Mouse (Mus musculus) ES-Bruce4 (cell line): ENCODE measurements around the gene Tnfsf15. TPM values are rescaled to one million over a fixed set of nuclear protein-coding genes. Genes with fewer than 3 reads are reported as not detected.

Source experiments
- H3K27ac ChIP-seq: 2 replicates; pipeline ENCODE4 v1.5.1; 2012; ENCODE audit warnings: low read length, inconsistent platforms; ENCODE audit not compliant: insufficient read depth
- H3K27me3 ChIP-seq: 2 replicates; pipeline ENCODE4 v1.6.1; 2012; ENCODE audit warnings: mild to moderate bottlenecking, low read length, inconsistent platforms; ENCODE audit not compliant: control insufficient read depth, poor library complexity, insufficient read depth, severe bottlenecking
- H3K36me3 ChIP-seq: 2 replicates; pipeline ENCODE4 v1.6.1; 2012; ENCODE audit warnings: inconsistent platforms, mild to moderate bottlenecking, low read length, moderate library complexity; ENCODE audit not compliant: control insufficient read depth, poor library complexity, insufficient read depth, severe bottlenecking
- H3K4me1 ChIP-seq: one replicate; pipeline ENCODE4 v1.8.1; 2011; ENCODE audit warnings: low read length; ENCODE audit not compliant: control insufficient read depth, insufficient read depth
- H3K4me3 ChIP-seq: 2 replicates; pipeline ENCODE4 v1.5.1; 2011; ENCODE audit warnings: low read depth, mild to moderate bottlenecking, low read length
- H3K9ac ChIP-seq: 2 replicates; pipeline ENCODE4 v1.6.1; 2012; ENCODE audit warnings: low read depth, mild to moderate bottlenecking, inconsistent platforms; ENCODE audit not compliant: poor library complexity, severe bottlenecking
- H3K9me3 ChIP-seq: replicated peaks from 2 replicates; pipeline ENCODE4 v1.6.1; 2012; ENCODE audit warnings: mild to moderate bottlenecking, low read length, inconsistent platforms; ENCODE audit not compliant: control insufficient read depth, poor library complexity, insufficient read depth, severe bottlenecking
- CTCF ChIP-seq: IDR thresholded peaks from one replicate; pipeline ENCODE4 v1.8.1; 2011; ENCODE audit warnings: low read depth, low read length
- EP300 ChIP-seq: IDR thresholded peaks from 2 replicates; pipeline ENCODE4 v1.6.1; 2011; ENCODE audit warnings: low read depth, low read length; ENCODE audit not compliant: insufficient read depth
- POLR2A ChIP-seq: IDR thresholded peaks from one replicate; pipeline ENCODE4 v1.8.1; 2011; ENCODE audit warnings: low read length; ENCODE audit not compliant: insufficient read depth
- polyA plus RNA-seq: library from polyadenylated mRNA; stranded (reverse); fragments of >200 nt; gene quantifications from 2 replicates; pipeline ENCODE4 v1.2.4, GENCODE M21; 2011; ENCODE audit warnings: low read depth; ENCODE audit not compliant: missing spikeins, insufficient read depth, insufficient read length

The Tnfsf15 gene
- 0.20 and 0.24 TPM in 2 replicates for polyA plus RNA-seq

- H3K9me3 ChIP-seq = no peaks in the 10 kb centered on the region
- no peak for TF ChIP-seq EP300
- TF ChIP-seq CTCF = no peak
- no peak for TF ChIP-seq POLR2A
- no peaks in the 10 kb centered on the region for H3K27me3 ChIP-seq
- H3K4me3 ChIP-seq = no peak within 1 kb of the TSS
- H3K36me3 ChIP-seq = no peaks in the 10 kb centered on the region
- no peak within 1 kb of the TSS for H3K27ac ChIP-seq
- H3K9ac ChIP-seq = no peak within 1 kb of the TSS
- H3K4me1 ChIP-seq = no peaks in the 10 kb centered on the region
Observed at GRCm38 (mm10) chr4:63744693-63745171, at the start of gene Tnfsf15. Gene Tnfsf15 (minus strand): TSS chr4:63745113.

- Histone ChIP-seq H3K27me3 (no peaks in the 10 kb centered on the region), H3K27ac (no peak overlapping the region), H3K4me1 (no peaks in the 10 kb centered on the region), H3K9me3 (no peaks in the 10 kb centered on the region), H3K9ac (no peak overlapping the region), H3K4me3 (no peak overlapping the region), H3K36me3 (no peaks in the 10 kb centered on the region)
- TF ChIP-seq CTCF = no peak
Observed at GRCm38 (mm10) chr4:63792328-63792727, 47.4 kb upstream of the Tnfsf15 start.

- no peaks in the 10 kb centered on the region for H3K4me1 ChIP-seq
- TF ChIP-seq CTCF (no peak), POLR2A (no peak), EP300 (no peak)
- H3K36me3 ChIP-seq = no peaks in the 10 kb centered on the region
- no peaks in the 10 kb centered on the region for H3K27me3 ChIP-seq
- H3K9me3 ChIP-seq = no peaks in the 10 kb centered on the region
- H3K27ac ChIP-seq = no peak overlapping the region
- H3K4me3 ChIP-seq = no peak overlapping the region
- no peak overlapping the region for H3K9ac ChIP-seq
Observed at GRCm38 (mm10) chr4:63785466-63785865, 40.6 kb upstream of the Tnfsf15 start.

GRCm38 (mm10) chr4:63783826-63784225, 38.9 kb upstream of the Tnfsf15 start:
- H3K27ac ChIP-seq = no peak overlapping the region
- no peaks in the 10 kb centered on the region for H3K27me3 ChIP-seq
- H3K9me3 ChIP-seq = no peaks in the 10 kb centered on the region
- no peaks in the 10 kb centered on the region for H3K36me3 ChIP-seq
- TF ChIP-seq EP300 = no peak
- no peak for TF ChIP-seq CTCF
- TF ChIP-seq POLR2A = no peak
- no peaks in the 10 kb centered on the region for H3K4me1 ChIP-seq
- H3K4me3 ChIP-seq = no peak overlapping the region
- no peak overlapping the region for H3K9ac ChIP-seq

DNA sequence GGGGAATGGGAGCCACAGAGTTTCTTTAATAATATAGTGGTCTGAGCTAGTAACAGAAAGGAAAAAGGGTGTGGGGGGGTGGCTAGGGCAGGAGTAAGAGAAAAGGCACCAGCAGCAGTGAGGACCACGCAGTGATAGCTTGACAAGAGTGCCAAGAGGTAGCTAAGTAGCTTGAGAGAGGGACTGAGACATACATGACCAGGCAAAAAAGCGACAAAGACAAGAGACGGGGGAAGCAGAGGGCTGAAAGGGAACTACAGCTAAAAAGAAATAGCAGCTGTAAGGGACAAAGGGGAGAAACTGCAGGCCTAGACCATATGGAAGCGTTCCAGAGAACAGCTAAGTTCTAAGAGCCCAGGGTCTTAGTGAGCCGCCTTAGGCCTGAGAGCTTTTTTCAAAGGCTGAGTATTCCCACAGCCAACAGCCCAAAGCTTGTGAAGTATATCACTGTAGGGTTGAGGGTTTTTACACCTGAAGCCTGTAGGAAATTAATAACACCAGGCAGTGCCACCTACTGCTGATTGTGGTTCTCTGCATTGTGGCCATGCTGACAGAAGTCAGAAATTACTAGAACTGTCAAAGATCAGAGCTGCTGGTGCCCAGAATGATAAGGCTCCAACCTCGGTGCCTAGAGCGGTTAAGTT, 38.2 kb upstream of the Tnfsf15 start:
- no peaks in the 10 kb centered on the region for H3K9me3 ChIP-seq
- no peaks in the 10 kb centered on the region for H3K36me3 ChIP-seq
- no peaks in the 10 kb centered on the region for H3K4me1 ChIP-seq
- no peak overlapping the region for H3K4me3 ChIP-seq
- TF ChIP-seq EP300 = no peak
- TF ChIP-seq CTCF = no peak
- TF ChIP-seq POLR2A = no peak
- no peak overlapping the region for H3K9ac ChIP-seq
- no peaks in the 10 kb centered on the region for H3K27me3 ChIP-seq
- no peak overlapping the region for H3K27ac ChIP-seq

- Histone ChIP-seq H3K27me3 (no peaks in the 10 kb centered on the region), H3K27ac (no peak overlapping the region), H3K9me3 (no peaks in the 10 kb centered on the region), H3K9ac (no peak overlapping the region), H3K4me3 (no peak overlapping the region), H3K36me3 (no peaks in the 10 kb centered on the region), H3K4me1 (no peaks in the 10 kb centered on the region)
- TF ChIP-seq EP300 = no peak
- no peak for TF ChIP-seq CTCF
- no peak for TF ChIP-seq POLR2A
Observed at GRCm38 (mm10) chr4:63777223-63777622, 32.3 kb upstream of the Tnfsf15 start.
